Mouse (Mus musculus): Measurements from ENCODE around the gene Fahd2a.

- TF ChIP-seq HCFC1 (IDR thresholded peaks at IDR 0.05; ENCODE audit: borderline replicate concordance, insufficient read depth, low read length) (no peak), MAFK (IDR thresholded peaks at IDR 0.05; ENCODE audit: insufficient read depth, low read depth, low read length) (no peak), CHD2 (IDR thresholded peaks at IDR 0.05; ENCODE audit: low read depth, low read length) (no peak), ZNF384 (IDR thresholded peaks at IDR 0.05; ENCODE audit: low read depth, low read length) (no peak)
Measured at GRCm38 (mm10) chr2:127483001-127483400, 38.6 kb upstream of the Fahd2a start.

Measured in ES-E14 (cell line).